Mouse (Mus musculus): Measurements from ENCODE around the gene Rhox4b.
"Not testable (repeated sequence)": the region's sequence is repeated elsewhere in the genome, so short reads cannot be mapped to it uniquely, and the experiment has no call there.

Rhox4b gene

GRCm38 (mm10) chrX:37432194-37432593, at the start of gene Rhox4b:
Gene Rhox4b (plus strand): TSS chrX:37432494.
- DNase-seq (ENCODE audit: low read depth, low spot score) = not testable (repeated sequence)

- not testable (repeated sequence) for DNase-seq (ENCODE audit: low read depth, low spot score)
Observed at GRCm38 (mm10) chrX:37390548-37390947, 41.7 kb upstream of the Rhox4b start, which contains the start of gene Rhox4a2. Gene Rhox4a2 (plus strand): TSS chrX:37390848.

DNA sequence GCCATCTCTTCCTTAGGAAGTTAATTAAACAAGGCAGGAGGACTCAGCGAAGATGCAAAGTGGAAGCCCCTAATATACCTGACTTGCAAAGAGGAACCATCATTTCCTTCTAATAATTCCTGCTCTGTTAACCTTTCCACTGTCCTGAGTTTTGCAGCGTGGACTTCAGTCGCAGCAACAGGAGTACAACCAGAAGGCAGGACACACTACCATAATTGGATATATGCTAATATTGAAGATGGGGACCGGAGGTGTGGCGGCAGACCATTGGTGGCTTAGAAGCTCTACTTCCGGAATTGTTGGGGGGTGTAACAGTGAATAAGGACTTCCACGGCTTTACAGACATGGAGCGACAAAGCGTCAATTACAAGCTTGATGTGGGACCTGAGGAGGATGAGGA, 20.5 kb upstream of the Rhox4b start, which contains the start of gene Rhox2b:
TSS of gene Rhox2b (plus strand) at position 301 of the 400 bp plus-strand sequence.
- not testable (repeated sequence) for DNase-seq (ENCODE audit: low read depth, low spot score)

DNA sequence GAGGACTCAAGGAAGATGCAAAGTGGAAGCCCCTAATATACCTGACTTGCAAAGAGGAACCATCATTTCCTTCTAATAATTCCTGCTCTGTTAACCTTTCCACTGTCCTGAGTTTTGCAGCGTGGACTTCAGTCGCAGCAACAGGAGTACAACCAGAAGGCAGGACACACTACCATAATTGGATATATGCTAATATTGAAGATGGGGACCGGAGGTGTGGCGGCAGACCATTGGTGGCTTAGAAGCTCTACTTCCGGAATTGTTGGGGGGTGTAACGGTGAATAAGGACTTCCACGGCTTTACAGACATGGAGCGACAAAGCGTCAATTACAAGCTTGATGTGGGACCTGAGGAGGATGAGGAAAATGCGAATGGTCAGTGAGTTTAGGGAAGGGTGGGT, 21.1 kb downstream of the Rhox4b start, which contains the start of gene Rhox2c:
TSS of gene Rhox2c (plus strand) at position 301 of the 400 bp plus-strand sequence.
- DNase-seq (ENCODE audit: low read depth, low spot score) = not testable (repeated sequence)

- DNase-seq (ENCODE audit: low read depth, low spot score) = not testable (repeated sequence)
Observed at GRCm38 (mm10) chrX:37458285-37458684, 26.0 kb downstream of the Rhox4b start, which contains the start of gene Rhox3c. Gene Rhox3c (plus strand): TSS chrX:37458585.

GRCm38 (mm10) chrX:37480037-37480436, 47.7 kb downstream of the Rhox4b start, which contains the start of gene Rhox4c:
Gene Rhox4c (plus strand): TSS chrX:37480337.
- not testable (repeated sequence) for DNase-seq (ENCODE audit: low read depth, low spot score)

Data from brain, embryonic 18.5 days (tissue).